Mouse (Mus musculus) ES-E14 (cell line): ENCODE data around the gene Insm1.

Experiments used
- HCFC1 ChIP-seq: IDR thresholded peaks from 2 replicates; pipeline ENCODE4 v1.6.1; 2012; ENCODE audit warnings: low read length, inconsistent platforms, borderline replicate concordance; ENCODE audit not compliant: insufficient read depth
- ZNF384 ChIP-seq: IDR thresholded peaks from 2 replicates; pipeline ENCODE4 v1.6.1; 2012; ENCODE audit warnings: low read depth, low read length, inconsistent platforms

DNA sequence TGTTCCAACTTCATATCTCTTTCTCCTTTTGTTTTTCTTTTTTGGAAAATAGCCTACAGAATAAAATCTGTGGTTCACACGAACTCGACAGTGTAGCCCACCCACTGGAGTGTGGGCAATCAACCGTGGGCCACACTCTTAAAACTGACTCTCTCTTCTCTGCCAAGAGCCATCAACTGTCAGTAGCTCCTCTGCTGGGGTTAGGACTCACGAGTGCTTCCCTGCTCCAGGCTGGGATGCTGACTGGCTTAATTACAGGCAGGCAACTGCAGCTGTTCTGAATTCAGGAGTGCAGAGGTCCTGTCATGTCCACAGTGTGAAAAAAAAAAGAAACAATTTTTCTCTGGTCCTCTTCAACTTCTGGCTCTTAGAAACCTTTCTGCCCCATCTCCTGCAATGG lies 49.6 kb upstream of the Insm1 start:
- no peak for TF ChIP-seq HCFC1
- no peak for TF ChIP-seq ZNF384
